Mouse (Mus musculus) cerebellum, postnatal 25 days (tissue): Measurements from ENCODE around the gene Gm8246.
"Not testable (repeated sequence)": the region's sequence is repeated elsewhere in the genome, so short reads cannot be mapped to it uniquely, and the experiment has no call there.

ENCODE experiments used
- DNase-seq, 2 experiments: peaks; one replicate each; pipeline ENCODE4 v3.0.0; 2021; ENCODE audit warnings: mixed read lengths in 2 of 2

Gm8246 gene

DNA sequence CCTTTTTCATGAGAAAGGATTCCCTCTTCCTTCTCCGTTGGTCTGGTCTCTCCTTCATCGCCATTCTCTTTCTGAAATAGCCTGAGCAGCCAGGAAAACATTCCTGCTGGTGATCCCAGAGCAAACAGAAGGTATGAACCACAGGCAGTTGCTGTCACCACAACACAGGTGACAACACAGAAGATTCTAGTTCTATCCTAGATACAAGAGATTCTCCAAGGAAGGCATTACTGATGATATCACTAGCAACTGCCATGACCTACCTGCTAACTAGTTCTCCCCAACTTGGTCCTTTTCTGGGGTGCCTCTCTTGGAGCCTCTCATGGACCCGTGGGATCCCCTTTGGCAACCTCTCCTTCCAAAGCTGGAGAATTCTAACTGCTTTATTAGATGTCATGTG is at the start of gene Gm8246:
Gene Gm8246, minus strand, starts transcription at position 101 of the 400 bp plus-strand sequence.
- not testable (repeated sequence) for DNase-seq

DNA sequence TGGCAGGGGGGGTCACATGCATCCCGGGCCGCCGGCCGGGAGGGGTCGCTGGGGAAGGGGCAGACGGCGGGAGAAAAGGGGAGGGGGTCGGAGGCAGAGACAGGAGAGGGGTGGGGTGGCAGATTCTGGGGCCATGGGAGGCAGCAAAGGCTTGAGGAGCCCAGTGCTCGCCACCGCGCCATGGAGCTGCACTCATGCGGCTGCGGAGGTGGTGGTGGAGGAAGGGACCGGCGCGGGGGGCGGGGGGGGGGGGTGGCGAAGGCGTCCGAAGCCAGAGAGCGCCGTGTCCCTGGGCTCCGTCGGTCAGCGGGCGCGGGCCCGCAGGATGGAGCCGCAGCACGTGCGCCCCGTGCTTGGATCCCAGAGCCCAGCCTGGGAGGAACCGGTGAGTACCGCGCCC is 23.7 kb upstream of the Gm8246 start, which contains the start of gene Gm3488:
Gene Gm3488, plus strand, starts transcription at position 301 of the 400 bp plus-strand sequence.
- not testable (repeated sequence) for DNase-seq

DNA sequence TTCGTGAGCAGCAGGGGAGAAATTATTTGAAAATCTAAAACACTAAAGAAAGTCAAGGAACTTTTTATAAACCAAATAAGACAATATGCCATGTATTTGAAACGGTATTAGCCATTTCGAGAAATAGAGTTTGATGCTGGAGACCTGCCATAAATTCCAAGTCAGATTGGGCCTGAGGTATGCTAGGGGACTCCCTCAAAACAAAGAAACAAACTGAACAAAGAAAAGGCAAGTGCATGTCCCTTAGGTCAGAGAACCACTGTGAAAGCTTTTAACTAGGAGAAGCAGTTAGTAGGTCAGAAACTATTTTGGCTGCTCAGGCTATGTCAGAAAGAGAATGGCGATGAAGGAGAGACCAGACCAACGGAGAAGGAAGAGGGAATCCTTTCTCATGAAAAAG is 6.3 kb upstream of the Gm8246 start, which contains the start of gene Gm3187:
Gene Gm3187, plus strand, starts transcription at position 301 of the 400 bp plus-strand sequence.
- DNase-seq: not testable (repeated sequence)

DNA sequence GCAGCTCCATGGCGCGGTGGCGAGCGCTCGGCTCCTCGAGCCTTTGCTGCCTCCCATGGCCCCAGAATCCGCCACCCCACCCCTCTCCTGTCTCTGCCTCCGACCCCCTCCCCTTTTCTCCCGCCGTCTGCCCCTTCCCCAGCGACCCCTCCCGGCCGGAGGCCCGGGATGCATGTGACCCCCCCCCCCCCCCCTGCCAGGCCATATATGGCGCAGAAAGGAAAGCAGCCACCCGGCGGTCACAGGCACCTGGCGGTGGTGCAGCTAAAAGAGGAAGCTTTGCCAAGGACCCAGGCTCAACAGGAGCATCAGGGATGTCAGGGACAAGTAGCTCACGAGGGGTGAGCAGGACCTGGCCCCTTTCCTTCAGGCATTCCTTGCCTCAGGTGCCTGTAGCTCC is 17.2 kb downstream of the Gm8246 start:
- not testable (repeated sequence) for DNase-seq

DNA sequence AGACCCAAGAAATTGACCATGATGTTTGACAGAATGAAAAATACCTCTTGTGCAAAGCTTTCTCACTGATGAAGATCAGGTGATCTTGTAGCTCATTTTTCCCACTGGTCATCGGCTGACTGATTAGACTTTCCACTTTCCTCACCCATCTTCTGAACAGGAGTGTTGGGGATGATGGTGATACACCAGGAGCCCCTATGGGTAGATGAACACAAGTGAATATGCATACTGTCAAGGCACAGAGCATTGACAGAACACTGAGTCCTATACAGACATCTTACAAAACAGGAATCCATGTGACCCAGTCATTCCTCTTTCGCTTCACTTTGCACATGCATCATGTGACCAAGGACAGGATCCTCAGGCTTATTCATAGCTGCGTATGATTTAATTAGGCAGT is 22.3 kb downstream of the Gm8246 start, which contains the start of gene Gm3194:
Gene Gm3194, minus strand, starts transcription at position 101 of the 400 bp plus-strand sequence.
- DNase-seq: not testable (repeated sequence)
